Mouse (Mus musculus): Measurements from ENCODE around the gene Itga2b.

Itga2b gene

DNA sequence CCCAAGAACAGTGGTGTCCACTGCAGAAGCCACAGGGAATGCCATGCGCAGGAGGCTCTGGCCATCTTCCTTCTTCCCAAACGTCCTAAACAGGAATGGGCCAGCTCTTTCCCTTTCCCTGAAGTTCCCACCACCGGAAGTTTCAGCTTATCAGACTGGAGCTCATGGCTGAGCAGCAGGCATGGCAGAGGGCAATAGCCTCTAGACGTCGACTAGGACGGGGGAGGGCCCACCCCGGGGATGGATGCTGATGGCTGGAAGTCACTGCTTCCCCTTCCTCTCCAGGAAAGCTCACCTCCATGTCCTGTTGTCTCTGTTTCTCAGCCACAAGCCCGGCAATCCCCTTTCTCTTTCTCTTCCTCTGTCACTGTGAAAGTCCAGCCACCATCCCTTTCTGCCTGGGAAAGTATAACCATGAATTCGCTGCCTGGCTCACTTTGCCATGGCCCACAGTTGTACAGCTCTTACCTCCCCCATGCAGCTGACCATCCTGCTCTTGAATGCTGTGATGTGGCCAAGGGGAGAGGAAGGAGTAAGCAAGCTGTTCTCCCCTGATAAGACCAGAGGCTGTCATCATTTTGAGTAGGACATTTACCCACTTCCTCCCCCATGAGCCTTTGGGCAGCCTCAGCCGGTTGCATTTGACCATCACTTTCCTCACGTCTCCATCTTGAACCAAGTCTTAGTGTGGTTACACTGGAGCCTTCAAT lies at the start of gene Itga2b:
TSS of gene Itga2b (minus strand) at position 475 of the 710 bp plus-strand sequence.
- DNase-seq: no peak

DNA sequence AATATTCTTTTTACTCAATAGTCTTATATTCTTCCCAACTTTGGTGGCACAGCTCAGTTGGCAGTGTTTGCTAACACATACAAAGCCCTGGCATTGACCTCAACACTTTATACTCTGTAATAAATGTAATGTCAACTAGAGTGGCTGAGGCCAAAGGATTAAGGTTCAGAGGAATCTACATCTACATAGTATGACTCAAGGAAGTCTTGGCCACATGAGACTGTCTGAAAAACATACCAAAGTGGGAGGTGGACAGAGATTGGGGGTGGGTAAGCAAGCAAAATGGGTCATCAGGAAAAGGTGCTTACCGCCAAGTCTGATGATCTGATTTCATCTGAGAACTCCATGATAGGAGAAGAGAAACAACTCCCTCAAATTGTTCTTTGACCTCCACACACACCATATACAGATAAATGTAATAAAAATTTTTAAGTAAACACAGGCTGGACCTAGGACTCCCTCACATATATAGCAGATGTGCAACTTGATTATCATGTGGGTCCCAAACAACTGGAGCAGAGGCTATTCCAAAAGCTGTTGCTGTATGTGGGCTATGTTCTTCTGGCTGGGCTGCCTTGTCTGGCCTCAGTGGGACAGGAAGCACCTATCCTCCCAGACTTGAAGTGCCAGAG lies 45.0 kb upstream of the Itga2b start:
- DNase-seq: no peak

DNA sequence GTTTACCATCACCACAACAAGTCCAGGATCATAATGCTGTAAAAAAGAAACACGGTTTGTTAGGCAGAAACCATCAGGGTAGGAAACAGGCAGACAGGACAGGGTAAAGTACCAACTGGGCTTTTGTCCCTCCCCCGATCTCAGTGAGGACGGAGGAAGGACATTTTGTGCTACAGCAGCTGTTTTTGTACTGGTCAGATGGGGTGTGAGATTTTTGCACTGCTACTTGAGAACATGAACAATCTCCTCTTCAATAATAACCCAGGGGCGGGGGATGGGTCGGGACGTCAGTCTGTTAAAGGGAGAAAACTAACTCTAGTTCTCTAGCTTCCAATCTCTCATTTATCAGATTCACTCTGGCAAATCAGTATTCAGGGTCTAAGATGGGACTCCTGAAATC lies 40.3 kb upstream of the Itga2b start:
- DNase-seq: peak; percentile 12 to 55

DNA sequence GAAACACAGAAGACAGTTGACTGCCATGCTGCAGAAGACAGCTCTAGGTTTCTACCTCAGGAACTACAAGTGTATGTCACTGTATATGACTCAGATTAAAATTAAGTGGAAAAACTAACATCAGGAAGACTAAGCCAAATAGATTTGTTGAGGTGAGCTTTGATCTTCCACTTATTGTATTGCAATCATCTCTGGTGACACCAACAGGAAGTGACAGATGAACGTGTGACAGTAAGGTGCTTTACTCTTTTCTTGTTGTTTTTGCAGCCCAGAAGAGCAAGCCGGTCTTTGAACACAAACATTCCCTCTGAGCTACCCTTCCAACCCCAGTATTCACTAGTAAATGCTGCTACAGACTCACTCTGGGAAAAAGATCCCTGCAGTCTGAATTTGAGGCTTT lies 26.8 kb upstream of the Itga2b start:
- no peak for DNase-seq

DNA sequence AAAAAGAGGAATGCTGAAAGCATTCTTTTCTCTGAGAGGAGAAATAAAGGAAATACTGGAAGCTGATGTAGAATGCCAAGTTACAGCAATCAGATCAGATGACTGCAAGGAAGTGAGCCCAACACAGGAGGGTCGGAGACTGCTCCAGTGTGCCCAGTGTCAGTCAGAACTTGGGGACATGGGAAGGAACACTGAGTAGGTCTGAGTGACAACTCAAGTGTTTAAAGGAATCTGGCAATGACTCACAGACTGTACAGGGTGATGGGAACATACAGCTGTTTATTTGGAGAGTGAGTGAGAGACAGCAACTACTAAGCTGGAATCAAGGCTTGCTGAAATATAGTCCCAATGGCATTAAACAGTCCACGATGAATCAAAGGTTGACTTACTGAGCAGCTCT lies 26.3 kb upstream of the Itga2b start:
- peak in 1 of 2 experiments; percentile 16 for DNase-seq

DNA sequence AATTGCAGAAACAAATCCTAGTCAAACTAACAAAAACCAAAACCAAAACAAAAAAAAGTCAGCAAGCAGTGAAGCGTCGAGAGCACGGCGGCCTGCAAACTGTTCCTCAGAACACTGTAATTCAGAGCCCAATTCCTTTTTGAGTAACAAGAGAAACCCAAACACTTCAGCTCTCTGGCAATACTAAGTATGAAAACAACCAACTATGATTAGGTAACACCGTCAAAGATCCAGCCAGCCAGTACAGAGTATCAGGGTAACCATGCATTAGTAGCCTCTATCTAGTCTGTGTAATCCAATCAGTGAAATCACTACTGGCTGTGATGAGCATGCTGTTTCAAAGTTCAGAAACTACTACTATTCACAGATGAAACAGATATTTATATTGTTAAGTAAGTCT lies 25.8 kb upstream of the Itga2b start:
- peak in 1 of 2 experiments; percentile 26 for DNase-seq

DNA sequence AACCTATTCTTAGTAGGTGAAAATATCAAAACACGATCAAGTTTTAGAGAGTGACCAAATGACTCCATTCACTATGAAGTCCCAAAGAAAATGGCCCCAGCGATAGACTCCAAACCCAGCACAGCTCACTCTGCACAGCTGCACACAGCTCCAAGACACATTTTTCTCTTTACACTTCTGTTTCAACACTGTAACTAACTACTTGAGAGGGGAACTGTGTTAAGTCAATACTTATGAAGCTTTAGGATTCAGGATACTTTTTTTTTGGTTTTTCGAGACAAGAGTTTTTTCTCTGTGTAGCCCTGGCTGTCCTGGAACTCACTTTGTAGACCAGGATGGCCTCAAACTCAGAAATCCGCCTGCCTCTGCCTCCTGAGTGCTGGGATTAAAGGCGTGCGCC lies 25.2 kb upstream of the Itga2b start:
- no peak for DNase-seq

DNA sequence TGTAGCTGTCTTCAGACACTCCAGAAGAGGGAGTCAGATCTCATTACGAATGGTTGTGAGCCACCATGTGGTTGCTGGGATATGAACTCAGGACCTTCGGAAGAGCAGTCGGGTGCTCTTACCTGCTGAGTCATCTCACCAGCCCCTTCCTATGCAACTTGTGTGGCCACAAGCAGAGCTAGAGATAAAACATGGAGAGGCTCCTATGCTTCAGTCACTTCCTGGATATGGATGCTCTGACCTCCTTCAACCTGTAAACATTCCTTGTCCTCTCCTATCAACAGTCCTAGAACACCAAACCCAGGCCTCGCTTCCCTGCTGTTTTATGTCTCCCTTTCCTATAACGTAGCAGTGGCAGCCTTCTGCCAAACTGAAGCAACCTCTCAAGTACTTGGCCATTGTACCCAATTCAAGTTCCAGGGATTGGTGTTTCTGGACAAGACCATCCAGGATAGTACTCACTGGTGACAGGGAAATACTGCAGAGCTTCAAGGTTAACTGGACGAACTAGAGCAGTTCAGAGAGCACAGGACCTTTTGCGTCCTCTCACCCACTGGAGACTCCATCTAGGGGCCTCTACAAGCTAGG lies 24.2 kb upstream of the Itga2b start:
- no peak for DNase-seq

DNA sequence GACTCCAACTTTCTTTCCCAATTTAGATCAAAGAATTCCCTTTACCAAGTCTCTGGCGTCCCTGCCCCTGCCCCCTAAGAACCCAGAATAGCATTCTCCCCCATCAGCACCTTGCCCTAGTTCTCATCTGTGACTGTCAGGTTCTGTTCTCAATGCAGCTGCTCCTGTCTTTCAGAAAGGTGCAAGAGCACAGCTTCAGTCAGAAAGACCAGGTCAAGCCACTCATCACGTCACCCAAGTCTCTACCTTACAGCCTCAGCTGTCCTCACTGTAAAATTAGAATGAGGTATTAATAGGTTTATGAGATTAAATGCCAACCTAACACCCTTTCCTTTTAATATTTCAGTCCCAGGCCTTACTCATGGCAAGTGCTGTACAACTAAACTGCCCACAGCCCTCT lies 23.3 kb upstream of the Itga2b start:
- no peak for DNase-seq

DNA sequence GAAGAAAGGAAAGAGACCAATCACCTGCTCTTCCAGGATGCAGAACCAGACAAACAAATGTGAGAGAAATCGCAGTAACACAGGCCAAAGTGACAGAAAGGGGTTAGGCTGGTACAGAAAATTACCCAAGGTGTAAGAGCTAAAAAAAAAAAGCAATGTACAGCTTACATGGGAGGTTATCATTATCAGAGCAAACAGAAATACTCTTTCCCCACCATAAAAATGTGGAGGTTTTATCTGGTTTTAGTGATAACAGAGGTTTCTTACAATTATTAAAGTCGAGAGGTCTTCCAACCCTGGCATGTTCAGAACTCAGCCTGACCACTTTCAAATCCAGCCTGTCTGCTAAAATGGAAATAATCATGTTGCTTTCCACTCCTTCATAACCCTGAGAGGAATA lies 18.0 kb upstream of the Itga2b start:
- no peak for DNase-seq

DNA sequence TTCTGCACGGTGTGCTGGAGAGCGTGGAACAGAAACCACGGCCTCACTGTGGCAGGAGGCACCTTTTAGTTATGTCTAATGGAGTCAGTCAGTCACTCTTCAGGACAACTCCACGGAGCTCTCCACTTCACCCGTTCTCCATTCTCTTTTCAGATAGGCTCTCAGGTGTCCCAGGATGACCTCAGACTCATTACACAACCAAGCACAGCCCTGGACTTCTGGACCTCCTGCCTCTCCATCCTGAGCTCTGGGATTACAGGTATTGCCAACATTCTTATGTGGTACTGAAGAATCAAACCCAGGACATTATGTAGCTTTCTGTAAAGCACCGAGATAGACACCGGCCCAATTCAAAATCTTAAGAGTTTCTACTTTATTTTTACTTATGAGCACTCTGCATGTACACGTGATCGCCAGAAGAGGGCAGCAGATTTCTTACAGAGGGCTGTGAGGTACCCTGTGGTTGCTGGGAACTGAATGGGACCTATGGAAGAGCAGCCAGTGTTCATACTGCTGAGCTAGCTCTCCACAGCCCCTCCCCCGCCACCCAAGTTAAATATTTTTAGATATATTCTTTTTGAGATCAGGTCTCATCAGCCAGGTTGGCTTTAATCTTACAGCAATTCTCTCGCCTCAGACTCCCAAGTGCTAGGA lies 16.9 kb upstream of the Itga2b start:
- DNase-seq: peak in 1 of 2 experiments; percentile 63

DNA sequence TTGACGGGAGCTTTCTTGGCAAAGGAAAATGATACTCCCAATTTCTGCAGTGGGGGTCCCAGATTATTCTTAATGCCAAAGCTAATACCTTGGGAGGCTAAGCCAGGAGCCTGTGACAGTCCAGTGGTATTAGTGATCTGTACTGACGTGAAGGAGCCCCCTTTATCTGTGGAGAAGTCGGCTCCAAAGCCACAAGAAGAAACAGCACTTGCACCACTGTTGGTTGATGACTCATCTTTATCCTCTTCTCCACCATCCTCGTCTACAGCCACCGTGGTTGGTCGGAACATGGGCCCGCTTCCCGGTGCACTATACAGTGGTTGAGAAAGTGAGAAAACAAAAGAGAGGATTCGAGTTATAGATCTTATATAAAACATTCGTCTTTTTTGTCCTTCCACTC lies 11.9 kb upstream of the Itga2b start:
- DNase-seq: no peak

DNA sequence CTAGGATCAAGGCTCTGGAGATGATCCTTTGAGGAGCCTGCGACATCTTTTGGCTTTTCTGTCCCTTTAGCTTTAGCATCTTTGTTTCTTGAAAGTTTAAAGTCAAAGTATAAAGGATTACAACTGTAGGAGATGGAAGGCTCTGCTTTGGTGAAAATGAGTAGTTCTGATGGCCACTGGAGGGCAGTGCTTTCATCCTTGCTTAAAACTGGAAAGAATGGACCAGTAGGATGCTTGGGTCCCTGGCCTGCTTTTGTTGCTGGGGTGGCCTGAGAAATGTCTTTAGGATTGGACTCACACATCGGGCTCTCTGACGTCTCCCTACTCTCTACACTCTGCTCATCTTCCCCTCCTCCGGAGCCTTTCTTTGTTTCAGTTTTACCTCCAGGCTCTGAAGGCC lies 11.0 kb upstream of the Itga2b start:
- DNase-seq: no peak

DNA sequence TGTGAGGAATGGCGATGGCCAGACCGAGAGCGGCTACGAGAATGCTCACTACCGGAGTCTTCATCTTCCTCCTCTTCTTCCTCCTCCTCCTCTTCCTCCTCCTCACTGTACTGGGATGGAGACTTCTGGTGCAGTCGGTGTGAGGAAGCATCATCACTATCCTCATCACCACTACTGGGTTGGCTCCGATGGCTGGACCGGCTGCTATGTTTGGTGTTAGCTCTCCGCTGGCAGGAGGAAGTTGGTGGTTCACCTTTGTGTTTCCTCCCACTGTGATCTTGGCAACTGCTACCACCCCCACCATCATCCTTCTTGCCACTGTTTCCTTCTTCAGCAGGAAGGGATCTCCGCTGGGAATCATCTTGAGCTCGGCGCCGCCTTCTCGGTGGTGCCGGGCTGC lies 10.2 kb upstream of the Itga2b start:
- no peak for DNase-seq

DNA sequence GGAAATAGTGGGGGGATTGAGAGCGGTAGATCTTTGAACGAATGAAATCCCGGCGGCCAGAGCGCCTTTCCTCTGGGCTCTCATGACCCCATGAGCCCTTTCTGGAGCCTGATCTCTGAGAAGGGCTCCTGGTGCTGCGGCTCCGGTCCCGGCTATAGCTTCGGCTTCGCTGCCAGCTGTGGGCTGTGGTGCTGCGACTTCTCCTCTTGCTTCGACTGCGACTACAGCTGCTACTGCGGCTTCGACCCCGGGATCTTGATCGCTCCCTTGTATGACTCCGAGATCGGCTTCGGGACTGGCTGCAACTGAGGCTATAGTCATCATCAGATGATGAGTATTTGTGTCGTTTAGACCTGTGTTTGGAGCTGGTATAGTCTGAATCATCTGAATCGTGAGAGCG lies 9.7 kb upstream of the Itga2b start:
- no peak for DNase-seq

DNA sequence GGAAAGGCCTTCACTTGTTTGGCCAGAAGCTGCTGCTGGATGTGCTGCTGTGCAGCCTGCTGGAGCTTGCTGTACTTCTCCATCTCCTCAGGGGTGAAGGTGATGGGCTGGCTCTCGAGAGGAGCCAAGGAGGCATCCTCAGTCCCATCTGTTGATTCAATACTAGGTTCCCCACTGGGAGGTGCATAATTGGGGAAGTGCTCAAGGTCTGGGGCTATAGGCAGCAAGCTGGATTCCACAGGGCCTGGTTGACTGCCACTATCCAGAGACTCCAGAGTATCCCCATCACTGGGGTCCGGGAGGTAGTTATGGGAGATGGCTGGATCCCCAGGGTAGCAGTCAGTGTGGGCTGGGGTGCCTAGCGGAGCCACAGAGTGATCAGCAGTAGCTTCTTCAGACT lies 8.7 kb upstream of the Itga2b start:
- DNase-seq: no peak

DNA sequence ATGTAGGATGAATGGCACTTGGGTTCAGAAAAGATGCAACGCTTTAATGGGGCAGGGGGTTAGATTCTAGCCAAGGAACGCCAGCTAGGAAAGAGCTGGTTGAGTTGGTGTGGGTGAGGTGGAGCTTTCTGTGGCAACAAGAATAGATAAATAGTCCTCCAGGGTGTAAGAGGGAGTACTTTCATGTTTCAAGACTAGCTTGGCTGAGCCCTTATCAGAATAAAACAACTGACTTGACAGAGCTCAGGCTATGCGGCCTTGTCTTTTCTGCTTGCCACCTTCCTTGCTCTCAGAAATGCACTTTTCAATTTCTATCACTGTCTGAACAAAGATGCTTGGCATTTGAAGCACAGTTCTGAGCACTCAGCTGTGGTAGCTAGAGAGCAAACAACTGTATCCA lies 5.1 kb upstream of the Itga2b start:
- no peak for DNase-seq

DNA sequence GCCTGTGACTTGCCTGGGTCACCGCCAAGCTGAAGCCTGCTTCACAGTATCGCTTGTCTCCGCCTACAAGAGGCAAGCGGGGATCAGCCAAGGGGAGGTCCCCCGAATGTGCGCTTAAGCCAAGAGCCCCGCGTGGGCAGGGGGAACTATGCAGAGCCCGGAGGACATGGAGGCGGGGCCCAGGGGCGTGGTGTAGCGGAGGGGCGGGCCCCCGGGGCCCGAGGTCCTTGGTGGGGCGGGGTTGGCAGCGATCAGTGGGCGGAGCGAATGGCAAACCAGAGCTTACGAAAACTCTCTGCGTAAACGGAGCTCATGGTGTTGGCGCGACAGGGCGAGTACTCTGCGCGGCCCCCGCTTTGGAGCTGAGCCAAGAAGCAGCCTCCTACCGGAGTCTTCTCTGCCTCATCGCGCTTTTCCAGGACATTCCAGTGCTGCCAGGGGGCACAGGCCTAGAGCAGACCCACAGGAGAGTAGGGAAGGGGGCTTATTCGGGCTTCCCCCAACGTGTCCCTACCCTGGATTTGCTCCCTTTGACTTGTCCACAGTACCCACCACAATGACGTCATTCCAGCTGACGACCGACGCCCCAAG lies 2.8 kb downstream of the Itga2b start:
- peak; percentile 98 to 99 for DNase-seq

DNA sequence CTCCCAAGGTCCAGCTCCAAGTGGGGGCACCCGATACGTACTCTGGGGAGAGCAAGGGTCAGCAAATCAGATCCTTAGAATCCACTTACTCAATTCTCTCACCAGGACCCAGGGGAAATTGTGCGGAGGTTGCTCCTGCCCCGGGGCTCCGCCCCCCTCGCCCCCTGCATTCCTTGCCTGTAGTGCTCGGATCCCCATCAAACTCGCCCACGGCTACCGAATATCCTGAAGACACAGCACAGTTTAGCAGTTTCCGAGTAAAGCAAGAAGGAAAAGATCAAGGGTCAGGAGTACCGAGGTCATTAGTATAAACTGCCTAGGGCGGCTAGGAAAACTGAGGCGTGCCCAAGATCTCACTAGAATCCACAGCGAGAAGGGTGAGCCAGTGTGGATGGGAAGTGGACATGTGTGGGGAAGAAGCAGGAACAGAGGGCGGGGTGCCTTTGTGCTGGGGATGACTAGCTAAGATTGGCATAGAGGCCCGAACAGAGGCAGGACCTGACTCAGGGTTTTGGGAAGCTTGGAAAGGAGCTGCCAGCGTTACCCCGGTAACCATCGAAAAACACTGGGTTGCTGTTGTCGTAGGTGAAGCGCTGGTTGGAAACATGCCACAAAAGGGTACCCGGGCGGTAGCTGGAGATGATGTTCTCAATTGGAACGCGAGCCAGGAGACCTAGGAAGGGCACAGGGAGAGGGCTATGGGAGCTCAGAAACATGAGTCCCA lies 4.0 kb downstream of the Itga2b start:
- DNase-seq: peak; percentile 75 to 84

DNA sequence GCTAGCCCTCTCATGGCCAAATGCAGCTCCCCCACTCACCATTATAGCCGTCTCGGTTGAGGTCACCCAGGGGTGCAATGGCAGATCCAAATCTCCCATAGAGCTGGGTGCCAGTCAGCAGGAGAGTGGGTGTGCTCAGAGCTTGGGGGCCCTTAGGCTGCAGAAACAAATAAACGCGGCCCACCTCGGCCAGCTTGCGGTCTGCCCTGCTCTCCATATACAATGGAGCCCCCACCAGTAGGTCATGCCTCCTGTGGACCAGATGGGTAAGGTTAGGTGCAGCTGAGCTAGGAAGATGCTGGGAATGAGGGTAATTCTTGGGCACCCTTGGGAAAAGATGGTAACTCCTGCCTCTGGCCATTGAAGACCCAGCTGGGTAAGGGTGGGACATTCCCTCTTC lies 5.0 kb downstream of the Itga2b start:
- DNase-seq: no peak

DNA sequence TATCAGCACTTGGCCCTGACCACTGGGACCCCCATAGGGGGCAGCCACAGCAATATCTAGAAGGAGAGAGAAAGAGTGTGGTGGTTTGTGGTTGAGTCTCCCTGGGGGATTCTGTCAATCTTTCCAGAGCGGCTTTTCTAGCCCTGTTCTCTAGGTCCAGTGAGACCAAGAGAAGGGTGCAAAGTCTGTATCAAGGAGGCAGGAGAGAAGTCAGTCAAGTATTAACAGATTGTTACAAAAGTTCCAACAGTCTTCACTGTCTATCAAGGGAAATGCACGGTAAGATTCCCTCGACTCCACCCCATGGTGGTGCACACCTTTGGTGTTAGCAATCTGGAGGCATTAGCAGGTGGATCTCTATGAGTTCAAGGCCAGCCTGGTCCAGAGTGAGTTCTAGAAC lies 8.2 kb downstream of the Itga2b start:
- no peak for DNase-seq

DNA sequence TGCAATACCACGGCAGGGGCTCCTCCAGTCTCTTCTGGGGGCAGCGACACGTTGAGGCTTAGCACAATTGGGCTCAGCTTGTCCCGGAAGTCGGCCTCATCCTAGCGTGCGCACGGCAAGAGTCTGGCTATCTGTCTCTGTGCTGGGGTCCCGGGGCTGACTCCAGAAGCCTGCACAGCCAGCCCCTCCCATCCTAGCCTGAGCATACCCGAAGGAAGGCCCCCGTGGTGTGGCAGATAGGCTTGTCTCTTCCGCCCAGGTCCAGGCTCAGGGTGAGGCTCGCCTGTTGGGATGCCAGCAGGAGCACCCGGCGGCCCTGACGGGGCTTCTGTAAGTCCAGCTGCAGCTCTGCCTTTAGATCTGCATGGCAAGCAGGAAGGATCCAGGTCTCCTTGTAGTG lies 9.4 kb downstream of the Itga2b start:
- DNase-seq: no peak
